Mouse (Mus musculus): ENCODE measurements around the gene Lsr. TPM values are rescaled to one million over a fixed set of nuclear protein-coding genes. Genes with fewer than 3 reads are reported as not detected.
A peak's percentile ranks its signal among the peaks of the same experiment; 100 is the strongest.
"Not testable (repeated sequence)": the region's sequence is repeated elsewhere in the genome, so short reads cannot be mapped to it uniquely, and the experiment has no call there.

Lsr gene
- polyA plus RNA-seq, 1 experiment: 4.2 TPM

DNA sequence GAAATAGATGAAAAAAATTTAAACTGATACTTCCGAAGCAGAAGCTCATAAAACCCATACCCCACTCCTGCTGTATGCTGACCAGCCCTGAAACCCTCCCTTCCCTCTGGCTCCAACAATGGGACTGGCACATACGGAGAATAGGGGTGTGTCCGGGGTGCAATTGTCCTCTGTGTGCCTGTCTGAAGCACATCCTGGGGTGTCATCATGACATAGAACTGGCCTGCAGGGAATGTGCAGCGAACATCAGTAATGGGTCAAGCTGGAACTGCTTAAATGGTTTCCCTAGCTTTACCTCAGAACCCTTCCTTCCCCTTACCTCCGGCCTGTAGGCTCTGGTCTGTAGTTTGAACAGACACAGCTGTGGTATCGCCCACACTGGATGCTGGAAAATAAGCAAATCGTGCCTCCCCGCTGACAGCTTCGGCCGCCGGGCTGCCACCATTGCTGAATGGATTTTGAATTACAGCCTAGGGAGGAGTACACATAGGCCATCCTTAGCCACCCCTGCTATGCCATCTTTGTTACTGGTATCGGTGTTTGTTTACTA is 18.2 kb downstream of the Lsr start:
- TF ChIP-seq CTCF (IDR thresholded peaks at IDR 0.05; ENCODE audit: control insufficient read depth, insufficient read depth, low read length): no peak
- no peak for TF ChIP-seq POLR2A (IDR thresholded peaks at IDR 0.05; ENCODE audit: borderline replicate concordance, control insufficient read depth, low read depth, low read length)
- no peak overlapping the region for H3K27ac ChIP-seq (ENCODE audit: control insufficient read depth, insufficient read depth, low read depth, low read length, poor library complexity)
- H3K4me1 ChIP-seq (ENCODE audit: control insufficient read depth, insufficient read depth, low read length): peaks cover 3% of the 10 kb centered on the region; the same call in 1 of the 2 replicates
- 89% methylated on average over 12 of the region's 12 CpGs for WGBS
- peak overlapping the region; percentile 21 for H3K4me3 ChIP-seq (replicated peaks; ENCODE audit: control insufficient read depth, low read depth, low read length)

GRCm38 (mm10) chr7:30954036-30954435 is 19.2 kb downstream of the Lsr start:
- Histone ChIP-seq H3K27ac (ENCODE audit: control insufficient read depth, insufficient read depth, low read depth, low read length, poor library complexity) (no peak overlapping the region; the same call in 1 of the 2 replicates), H3K4me3 (replicated peaks; ENCODE audit: control insufficient read depth, low read depth, low read length) (no peak overlapping the region), H3K4me1 (ENCODE audit: control insufficient read depth, insufficient read depth, low read length) (peaks cover 3% of the 10 kb centered on the region; the same call in 1 of the 2 replicates)
- WGBS: 70% methylated on average over 3 of the region's 3 CpGs
- TF ChIP-seq CTCF (IDR thresholded peaks at IDR 0.05; ENCODE audit: control insufficient read depth, insufficient read depth, low read length) (no peak), POLR2A (IDR thresholded peaks at IDR 0.05; ENCODE audit: borderline replicate concordance, control insufficient read depth, low read depth, low read length) (no peak)

GRCm38 (mm10) chr7:30953459-30953858 is 19.8 kb downstream of the Lsr start:
- 28% methylated on average over 6 of the region's 6 CpGs for WGBS
- Histone ChIP-seq H3K4me1 (ENCODE audit: control insufficient read depth, insufficient read depth, low read length) (peaks cover 3% of the 10 kb centered on the region; the same call in 1 of the 2 replicates), H3K27ac (ENCODE audit: control insufficient read depth, insufficient read depth, low read depth, low read length, poor library complexity) (peak overlapping the region; percentile 11; the same call in 1 of the 2 replicates), H3K4me3 (replicated peaks; ENCODE audit: control insufficient read depth, low read depth, low read length) (no peak overlapping the region)
- TF ChIP-seq POLR2A (IDR thresholded peaks at IDR 0.05; ENCODE audit: borderline replicate concordance, control insufficient read depth, low read depth, low read length) (no peak), CTCF (IDR thresholded peaks at IDR 0.05; ENCODE audit: control insufficient read depth, insufficient read depth, low read length) (no peak)

DNA sequence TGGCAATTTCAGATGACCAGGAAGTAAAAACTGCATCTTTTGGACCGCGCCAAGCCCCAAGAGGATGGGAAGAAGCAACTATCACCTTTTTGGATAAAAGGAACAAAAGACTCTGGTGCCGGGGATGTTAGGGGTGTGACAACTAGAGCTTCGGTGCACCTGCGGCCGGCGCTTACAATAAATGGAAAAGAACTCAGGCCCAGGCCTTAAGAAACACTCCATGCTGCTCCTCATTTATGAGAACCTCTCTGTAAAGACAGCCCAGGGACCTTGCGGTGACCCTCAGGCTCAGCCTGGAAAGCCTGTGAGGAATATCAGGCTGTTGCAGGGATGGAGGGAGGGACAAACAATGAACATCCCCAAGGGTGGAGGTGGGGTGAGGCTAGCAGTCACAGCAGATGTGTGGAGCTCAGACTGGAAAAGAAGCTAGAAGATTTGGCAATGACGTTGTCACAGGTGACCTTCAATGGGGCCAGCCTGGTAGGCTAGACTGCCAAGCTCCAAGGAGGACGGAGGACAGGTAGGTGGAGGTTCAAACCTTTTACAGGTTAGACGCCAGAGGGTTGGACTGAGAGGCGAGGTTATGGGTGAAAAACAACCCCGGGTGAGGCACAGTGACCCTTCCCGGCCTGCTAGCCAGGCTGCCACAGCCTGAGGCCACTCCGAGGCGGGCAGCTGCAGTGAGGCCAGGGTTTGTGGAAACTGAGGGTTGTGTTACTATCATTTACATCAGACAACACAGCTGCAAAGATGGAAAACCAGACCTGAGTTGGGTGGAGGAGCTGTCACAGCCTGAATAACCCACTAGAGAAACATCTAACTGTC is 20.6 kb downstream of the Lsr start:
- no peak for TF ChIP-seq CTCF (IDR thresholded peaks at IDR 0.05; ENCODE audit: control insufficient read depth, insufficient read depth, low read length)
- no peak for TF ChIP-seq POLR2A (IDR thresholded peaks at IDR 0.05; ENCODE audit: borderline replicate concordance, control insufficient read depth, low read depth, low read length)
- peaks cover 3% of the 10 kb centered on the region; the same call in 1 of the 2 replicates for H3K4me1 ChIP-seq (ENCODE audit: control insufficient read depth, insufficient read depth, low read length)
- H3K4me3 ChIP-seq (replicated peaks; ENCODE audit: control insufficient read depth, low read depth, low read length): no peak overlapping the region
- no peak overlapping the region for H3K27ac ChIP-seq (ENCODE audit: control insufficient read depth, insufficient read depth, low read depth, low read length, poor library complexity)
- 85% methylated on average over 16 of the region's 16 CpGs for WGBS

- WGBS: 63% methylated on average over 3 of the region's 3 CpGs
These were observed 23.4 kb downstream of the Lsr start for GRCm38 (mm10) chr7:30949902-30950301.

GRCm38 (mm10) chr7:30945876-30946275 is 27.4 kb downstream of the Lsr start:
- WGBS: 93% methylated on average over 7 of the region's 7 CpGs
- Histone ChIP-seq H3K27ac (ENCODE audit: control insufficient read depth, insufficient read depth, low read depth, low read length, poor library complexity) (no peak overlapping the region), H3K4me1 (ENCODE audit: control insufficient read depth, insufficient read depth, low read length) (peaks cover 2% of the 10 kb centered on the region), H3K4me3 (replicated peaks; ENCODE audit: control insufficient read depth, low read depth, low read length) (no peak overlapping the region)
- TF ChIP-seq POLR2A (IDR thresholded peaks at IDR 0.05; ENCODE audit: borderline replicate concordance, control insufficient read depth, low read depth, low read length): no peak
- TF ChIP-seq CTCF (IDR thresholded peaks at IDR 0.05; ENCODE audit: control insufficient read depth, insufficient read depth, low read length): no peak

More at GRCm38 (mm10) chr7:30949902-30950301, 23.4 kb downstream of the Lsr start:
- not testable (repeated sequence) for H3K4me3 ChIP-seq (replicated peaks; ENCODE audit: control insufficient read depth, low read depth, low read length); H3K27ac ChIP-seq (ENCODE audit: control insufficient read depth, insufficient read depth, low read depth, low read length, poor library complexity); H3K4me1 ChIP-seq (ENCODE audit: control insufficient read depth, insufficient read depth, low read length)

GRCm38 (mm10) chr7:30945466-30945865 is 27.8 kb downstream of the Lsr start:
- not testable (repeated sequence) for H3K27ac ChIP-seq (ENCODE audit: control insufficient read depth, insufficient read depth, low read depth, low read length, poor library complexity); H3K4me1 ChIP-seq (ENCODE audit: control insufficient read depth, insufficient read depth, low read length); H3K4me3 ChIP-seq (replicated peaks; ENCODE audit: control insufficient read depth, low read depth, low read length)
- 80% methylated on average over 7 of the region's 7 CpGs for WGBS

- H3K27ac ChIP-seq (ENCODE audit: control insufficient read depth, insufficient read depth, low read depth, low read length, poor library complexity); H3K4me3 ChIP-seq (replicated peaks; ENCODE audit: control insufficient read depth, low read depth, low read length); H3K4me1 ChIP-seq (ENCODE audit: control insufficient read depth, insufficient read depth, low read length): not testable (repeated sequence)
- 71% methylated on average over 2 of the region's 2 CpGs for WGBS
These were observed 28.6 kb downstream of the Lsr start for GRCm38 (mm10) chr7:30944706-30945105.
